Mouse (Mus musculus) retina, postnatal 7 days (tissue): ENCODE measurements at regions not wholly inside any gene's neighbourhood (a gene's known extent, or its start where the extent isn't known, plus 50 kb on each side); places are given as distances from the start of the nearest gene placed in this dataset.

Experiments used
- DNase-seq: peaks from one replicate; pipeline ENCODE4 v3.0.0-alpha.2; 2012; ENCODE audit warnings: low read depth, low spot score

DNA sequence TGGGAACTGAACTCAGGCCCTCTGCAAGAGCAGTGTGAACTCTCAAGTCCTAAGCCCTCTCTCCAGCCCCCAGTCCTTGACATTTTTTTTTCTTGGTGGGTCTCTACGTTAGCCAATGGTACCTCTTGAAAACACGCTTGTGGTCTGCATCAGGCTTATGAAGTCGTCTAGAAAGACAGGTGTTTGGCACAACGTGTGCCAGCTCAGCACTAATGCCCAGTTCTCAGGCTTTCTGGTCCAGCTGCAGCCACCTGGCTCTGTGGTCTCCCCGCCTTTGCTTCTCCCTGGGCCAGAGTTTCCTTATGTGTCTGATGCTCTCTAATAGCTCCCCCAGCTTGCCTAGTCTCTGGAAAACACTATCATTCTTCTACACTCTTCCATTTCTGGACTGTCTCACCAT is 117.2 kb upstream of the Hes1 start:
- no peak for DNase-seq

DNA sequence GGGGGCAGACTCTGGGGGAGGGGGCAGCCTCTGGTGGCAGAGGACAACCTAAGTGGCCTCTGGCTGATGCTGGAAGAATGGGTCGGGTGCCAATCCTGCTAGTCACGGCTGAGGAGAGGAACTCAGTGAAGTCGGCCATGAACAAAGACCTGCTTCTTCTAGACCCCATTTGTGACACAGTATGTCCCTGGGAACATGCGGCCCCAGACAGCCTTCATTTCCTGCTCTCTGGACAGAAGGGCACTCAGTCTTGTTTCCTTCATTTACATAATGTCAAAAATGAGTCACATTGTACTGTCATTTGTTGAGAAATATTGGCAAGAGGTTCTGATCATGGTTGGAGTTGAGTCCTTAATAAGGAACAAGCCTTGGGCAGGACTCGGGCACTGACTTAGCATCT is 116.5 kb upstream of the Hes1 start:
- no peak for DNase-seq

DNA sequence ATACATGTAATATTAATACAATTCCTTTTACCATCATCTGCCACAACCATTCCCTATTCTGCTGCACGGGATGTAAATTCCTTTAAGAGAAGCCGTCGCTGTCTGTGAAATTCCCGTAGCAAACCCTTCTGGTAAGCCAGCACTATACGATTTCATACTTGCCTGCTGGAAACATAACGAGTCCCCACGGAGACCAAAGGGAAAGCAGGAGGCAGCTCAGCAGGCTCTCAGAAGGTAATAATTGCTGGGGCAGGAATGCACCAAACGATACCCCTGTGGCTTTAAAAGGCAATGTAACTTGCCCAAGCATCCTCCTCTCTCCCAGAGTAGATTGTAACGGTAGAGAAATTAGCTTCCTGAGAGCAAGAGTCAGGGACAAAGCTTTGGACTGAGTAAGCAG is 114.0 kb upstream of the Hes1 start:
- no peak for DNase-seq

DNA sequence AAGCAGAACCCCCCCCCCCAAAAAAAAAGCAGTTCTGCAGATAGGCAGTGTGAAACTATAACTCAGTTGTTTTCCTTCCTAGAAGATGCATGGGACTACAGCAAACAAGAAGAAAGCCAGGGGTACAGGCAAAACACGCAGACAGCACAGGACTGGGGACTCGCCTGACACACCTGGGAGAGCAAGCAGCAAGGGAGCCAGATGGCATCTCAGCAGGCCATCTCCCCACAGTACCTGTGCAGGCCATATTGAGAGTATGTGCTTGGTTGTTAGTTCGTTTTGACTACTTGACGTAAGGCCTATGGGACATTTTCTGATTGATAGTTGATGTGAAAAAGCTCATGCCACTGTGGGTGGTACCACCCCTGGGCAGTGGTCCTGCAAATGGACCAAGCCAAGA is 113.4 kb upstream of the Hes1 start:
- no peak for DNase-seq

DNA sequence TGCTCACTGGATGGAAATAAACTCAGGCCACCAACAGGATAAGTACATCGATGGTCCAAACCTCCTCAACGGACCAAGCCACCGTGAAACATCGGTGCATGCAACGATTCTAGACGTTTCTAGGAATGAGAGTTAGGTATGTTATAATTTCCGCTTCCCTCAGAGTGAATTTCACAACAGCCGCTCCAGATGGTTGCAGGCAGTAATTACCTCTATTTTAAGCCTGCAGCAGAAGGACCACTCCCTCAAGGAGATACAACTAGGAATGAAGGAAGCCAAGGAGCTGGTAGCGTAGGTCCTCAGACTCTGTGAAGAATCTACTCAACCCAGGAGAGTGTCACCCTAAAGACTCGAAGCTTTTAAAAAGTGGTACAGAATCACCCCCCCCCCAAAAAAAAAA is 109.5 kb upstream of the Hes1 start:
- DNase-seq = no peak

DNA sequence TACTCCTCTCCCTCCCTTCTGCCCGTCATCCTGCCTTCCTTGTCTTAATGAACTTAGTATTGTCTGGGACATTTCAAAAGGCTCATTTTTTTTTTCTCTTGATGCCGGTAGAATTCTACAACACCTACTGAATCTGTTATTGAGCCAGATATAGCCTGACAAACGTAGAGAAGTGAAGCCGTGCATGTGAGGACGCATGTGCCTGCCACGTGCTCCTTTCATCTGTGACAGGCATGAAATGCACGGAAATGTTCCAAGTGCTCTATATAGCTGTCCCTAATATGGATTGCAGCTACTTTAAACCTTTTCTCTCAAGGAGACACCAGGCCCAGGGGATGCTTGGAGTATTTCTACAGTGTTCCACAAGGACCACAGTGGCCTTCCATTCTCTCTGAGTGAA is 107.3 kb upstream of the Hes1 start:
- no peak for DNase-seq

DNA sequence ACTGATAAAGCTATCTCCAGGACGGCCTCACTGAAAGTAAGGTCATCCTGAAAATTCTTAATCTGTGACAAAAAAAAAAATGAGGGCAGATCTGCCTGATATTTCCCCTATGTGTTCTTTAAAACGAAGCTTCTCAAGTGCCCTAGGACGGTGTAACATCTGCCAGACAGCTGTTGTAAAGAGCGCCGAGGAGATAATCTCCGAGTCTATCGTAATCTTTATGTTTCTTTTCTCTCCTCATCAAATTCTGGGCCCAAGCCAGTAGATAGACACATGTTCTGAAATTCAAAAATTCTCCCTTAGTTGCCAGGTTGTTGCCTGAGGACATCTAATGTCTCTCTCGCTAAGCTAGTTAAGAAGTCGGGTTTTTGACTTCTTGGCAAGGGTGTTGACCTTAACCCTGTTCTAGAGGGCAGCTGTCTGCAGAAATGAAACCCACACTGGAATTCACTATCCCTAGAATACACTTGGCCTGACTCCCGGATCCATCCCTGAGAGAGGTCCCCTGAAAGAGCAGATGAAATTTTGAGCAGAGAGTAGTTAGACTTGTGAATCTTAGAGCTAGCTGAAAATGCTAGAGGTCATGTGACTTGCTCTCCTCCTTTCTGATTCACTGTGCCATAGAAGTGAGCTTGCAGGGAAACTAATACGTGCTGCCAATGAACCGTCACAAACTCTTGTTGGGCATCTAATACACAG is 104.1 kb upstream of the Hes1 start:
- DNase-seq = no peak

DNA sequence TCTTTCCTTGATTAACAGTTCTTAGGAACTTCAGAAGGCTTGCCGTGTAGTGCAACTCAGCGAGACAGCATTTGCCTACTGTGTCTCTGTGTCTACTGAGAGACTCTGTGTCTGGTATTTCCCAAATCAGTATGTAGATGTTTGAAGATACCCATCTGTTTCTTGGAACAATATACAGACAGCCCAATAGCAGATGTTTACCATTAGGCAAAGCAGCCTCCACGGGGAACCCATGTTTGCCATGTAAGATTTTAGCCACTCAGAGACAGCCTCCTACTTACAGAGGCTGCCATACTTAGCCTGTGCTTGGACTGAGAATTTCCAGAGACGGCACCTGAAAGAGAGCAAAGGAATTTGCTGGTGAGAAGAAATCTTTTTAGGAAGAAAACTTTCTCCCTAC is 100.9 kb upstream of the Hes1 start:
- no peak for DNase-seq

DNA sequence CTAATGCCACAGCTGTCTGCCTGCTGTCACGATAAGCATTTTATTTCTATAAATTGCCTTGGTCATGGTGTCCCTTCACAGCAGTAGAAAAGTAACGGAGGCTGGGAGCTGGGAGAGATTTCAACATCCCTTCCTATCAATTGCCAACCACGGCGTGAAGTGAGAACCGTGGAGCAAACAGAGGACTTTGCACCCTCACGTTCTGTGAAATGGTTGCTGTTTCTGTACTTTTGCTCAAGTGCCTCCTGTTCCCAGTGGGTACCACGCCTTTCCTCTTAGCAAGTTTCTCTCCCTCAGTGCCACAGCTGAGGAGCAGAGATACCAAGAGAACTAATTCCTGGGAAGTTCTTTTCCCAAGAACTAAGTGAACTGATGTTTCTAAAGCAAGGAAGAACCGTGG is 99.6 kb upstream of the Hes1 start:
- DNase-seq = no peak

DNA sequence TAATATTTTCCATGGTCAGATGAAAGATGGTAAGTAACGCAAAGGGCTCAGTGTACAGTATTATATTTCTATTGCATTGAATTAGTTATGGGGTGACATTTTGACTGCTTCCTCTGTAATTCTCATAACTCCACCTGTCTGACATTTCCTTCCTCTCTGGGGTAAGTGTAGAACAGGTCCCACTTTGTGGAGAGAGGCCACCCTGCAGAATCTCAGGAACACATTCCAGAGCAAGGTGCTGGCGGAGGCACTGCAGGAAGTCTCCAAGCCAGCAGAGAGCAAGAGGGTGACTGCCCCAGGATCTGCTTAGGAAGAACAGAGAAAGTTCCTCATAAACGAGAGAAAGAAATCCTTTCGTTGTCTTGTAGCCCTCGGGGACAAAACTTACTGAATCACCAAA is 95.4 kb upstream of the Hes1 start:
- no peak for DNase-seq

DNA sequence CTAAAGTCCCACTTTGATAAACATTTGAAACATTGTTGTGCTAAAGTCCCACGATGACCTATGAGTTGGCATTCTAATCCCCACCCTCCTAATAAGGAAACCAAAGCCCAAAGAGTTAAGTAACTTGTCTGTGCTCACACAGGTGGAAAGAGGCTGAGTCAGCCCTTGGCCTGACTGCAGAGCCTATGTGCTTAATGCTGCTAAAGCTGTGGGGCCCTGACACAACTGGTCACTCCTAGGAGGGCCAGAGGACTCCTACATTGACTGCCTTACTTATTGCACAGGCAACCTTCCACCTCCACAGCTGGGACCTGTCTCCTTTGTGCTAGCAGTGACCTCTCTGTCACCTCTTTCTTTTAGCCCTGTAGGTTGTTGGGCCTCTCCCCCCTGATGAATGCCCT is 91.4 kb upstream of the Hes1 start:
- no peak for DNase-seq

DNA sequence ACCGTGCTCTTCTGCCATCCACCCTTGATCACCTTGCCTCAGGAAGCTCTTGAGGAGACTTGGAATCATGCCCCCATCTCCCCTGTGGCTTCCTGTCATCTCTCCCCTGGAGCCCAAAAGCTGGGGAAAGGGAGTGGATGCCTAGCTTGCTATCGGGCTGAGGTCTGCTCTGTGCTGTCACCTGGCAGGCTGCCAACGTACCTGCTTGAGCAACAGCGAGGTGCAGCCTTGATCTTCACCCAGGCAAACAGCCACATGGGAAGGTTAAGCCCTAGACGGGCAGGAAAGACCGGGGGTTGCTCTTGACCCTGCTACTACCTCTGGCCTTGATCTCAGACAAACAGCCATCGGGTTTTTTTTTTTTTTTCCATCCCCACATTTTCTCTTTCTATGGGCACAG is 90.9 kb upstream of the Hes1 start:
- DNase-seq = no peak

DNA sequence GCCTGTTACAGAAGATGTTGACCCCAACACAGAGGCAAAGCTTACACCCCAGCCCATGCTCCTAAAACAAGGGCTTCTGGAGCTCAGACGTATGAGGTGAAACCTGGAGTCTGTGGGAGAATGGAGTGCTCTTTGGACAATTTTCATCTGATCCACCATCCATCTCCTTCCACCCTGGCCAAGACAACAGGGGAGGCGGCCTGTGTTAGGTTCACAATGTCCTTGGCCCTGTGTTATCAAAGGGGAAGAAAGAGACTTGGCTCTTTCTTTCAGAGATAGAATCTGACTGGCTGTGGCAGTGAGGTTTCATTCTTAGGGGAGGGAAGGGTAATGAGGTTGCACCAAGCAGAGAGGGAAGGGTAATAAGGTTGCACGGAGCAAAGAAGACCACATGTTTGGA is 88.4 kb upstream of the Hes1 start:
- DNase-seq = no peak

DNA sequence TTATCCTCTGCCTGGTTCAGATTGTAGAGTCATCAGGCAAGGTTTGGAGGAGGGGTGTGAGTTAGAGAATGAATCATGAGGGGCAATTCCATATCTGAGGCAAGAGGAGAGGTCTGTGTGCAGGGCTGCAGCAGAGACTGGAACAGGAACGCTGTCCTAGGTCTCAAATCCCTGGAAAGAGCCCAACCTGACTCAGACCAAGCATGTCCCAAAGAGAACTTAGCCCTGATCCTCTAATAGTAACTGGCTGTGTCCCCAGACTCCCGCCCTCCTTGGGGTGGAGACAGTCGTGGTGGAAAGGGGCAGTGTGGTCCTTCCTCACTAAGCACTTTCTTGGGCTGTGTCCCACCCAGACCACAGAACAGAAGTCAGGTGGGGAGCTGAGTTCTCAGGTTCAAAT is 87.2 kb upstream of the Hes1 start:
- no peak for DNase-seq

DNA sequence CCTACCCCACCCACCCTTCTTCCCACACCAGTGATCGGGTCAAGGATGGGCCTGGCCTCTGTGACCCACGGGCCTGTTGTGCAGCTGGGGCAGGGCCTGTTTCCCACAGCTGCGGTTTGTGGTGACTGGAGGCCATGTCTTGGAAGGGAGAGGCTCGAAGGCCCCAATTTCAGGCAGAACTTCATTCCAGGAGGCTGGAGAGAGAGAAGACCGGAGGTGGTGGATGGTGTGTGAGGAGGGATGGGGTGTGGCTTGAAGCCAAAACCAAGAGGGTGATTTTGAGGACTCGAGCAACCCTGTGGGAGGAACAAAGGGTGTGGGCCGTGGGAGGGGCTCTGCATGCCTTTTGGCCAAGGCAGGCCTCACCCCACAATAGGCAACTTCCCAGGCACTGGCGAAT is 86.5 kb upstream of the Hes1 start:
- DNase-seq = no peak

DNA sequence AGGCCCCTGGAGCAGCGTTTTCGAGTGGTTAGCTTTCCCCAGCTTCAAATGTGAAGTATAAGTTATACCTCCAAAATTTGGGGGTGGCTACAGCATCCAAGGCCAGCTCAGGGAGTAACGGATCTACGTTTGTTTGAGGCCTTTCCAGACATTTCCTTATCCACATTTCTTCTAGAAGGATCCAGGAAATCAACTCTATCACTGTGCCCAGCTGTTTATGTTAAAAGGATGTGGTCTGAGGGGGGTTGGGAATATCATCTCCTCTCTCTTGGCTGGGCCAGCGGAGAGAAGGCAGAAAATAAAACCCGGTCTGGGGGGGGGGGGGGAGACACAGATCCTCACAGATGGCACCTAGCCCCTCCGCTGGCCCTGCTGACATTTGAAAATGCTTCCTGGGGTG is 85.1 kb upstream of the Hes1 start:
- DNase-seq = no peak

DNA sequence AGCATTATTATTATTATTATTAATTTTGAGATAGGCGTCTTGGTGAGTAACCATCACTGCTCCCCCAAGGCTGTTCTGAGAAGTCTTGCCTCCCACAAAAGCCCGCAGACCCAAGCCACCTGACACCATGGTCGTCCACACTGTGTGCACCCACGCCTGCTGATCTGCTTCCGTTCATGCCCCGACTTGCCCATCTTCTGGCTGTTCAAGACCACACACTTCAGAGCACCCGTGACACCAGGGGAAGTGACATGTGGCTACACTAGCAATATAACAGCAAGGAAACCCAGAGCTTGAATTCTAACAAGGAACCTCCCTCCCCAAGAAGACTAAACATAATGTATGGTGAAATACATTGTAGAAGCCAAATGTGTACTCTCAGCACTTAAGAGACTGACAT is 82.6 kb upstream of the Hes1 start:
- DNase-seq = no peak

DNA sequence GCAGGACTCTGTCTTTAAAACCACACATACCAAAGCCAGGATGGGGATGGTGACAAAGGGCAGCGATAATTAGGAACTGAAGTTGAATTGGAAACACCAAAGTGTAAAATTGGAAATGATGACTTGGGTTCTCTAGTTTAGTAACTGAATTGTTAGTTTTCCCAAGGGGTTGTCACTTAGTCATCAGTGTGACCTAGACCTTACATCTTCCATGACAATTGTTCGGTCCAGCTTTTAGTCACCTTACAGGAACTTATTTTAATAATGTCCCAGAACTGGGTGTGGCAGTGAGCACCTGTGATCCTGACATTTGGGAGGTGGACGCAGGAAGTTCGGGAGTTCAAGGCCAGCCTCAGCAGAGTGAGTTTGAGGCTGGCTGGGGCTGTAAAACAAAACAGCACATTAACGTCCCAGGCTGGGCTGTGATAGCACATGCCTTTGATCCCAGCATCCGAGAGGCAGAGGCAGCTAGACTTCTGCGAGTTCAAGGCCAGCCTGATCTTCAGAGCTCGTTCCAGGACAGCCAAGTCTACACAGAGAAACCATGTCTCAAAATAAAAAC is 81.9 kb upstream of the Hes1 start:
- DNase-seq = no peak

DNA sequence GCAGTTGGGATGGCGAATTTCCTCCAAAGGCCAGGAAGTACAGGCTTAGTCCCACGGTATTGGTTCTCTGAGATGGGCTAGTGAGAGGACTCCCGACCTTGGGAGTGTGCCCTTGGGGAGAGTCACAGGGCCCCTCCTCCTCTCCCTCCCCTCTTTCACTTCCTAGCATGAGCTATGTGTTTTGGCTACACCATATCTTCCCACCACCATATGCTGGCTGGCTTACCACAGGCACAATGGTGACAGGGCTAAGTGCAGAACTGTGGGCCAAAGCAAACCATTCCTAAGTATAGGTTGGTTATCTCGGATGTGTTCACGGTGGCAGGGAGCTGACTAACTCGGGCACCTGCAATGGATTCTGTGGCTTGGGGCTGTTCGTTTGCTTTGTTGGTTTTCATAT is 81.0 kb upstream of the Hes1 start:
- DNase-seq = no peak

DNA sequence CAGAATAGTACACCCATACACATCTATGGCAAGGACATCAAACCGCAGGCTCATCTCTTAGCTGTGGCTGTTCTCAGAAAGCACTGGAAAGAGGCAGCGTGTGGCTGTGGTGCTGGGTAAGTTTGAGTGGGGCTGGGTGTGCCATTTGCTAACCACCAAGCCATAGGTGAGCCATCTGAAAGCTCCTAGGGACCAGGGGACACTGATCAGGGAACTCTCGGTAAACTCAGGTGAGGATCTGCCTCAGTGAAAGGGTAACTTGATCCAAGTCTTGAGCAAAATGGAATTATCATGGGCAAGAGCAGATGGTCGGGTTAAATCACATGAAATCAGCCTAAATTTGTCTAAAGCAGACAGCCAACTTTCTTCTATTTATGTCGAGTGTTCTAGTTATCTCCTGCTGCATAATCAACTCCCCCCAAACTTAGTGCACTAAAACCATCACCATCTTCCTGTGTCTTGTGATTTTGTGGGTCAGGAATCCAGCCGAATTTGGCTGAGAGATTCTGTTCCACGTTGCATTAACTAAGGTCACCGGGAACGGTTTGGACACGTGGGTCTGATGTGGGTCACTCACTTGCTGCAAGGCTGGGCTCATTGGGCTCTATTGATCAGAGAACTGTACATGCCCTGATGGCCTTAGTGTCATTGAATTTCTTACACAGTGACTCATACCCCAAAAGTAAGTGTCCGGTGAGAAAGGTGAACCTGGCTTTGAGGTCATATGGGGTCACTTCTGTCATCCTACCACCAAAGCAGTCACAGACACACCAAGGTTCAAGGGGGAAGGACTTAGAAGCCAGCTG is 78.9 kb upstream of the Hes1 start:
- no peak for DNase-seq

DNA sequence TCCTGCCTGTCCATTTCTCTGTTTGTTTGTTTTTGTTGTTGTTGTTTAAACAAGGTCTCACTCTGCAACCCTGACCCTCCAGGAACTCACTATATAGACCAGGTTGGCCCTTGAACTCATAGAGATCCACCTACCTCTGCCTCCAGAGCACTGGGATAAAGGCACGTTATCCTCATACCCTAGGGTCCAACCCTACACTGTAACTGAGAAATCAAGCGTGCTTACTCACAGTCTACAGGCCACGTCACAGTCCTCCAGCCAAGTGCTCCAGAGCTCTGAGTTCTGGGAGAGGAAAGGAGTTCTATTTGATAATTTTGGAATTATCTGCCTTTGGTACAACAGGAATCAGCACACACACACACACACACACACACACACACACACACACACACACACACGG is 76.6 kb upstream of the Hes1 start:
- no peak for DNase-seq

DNA sequence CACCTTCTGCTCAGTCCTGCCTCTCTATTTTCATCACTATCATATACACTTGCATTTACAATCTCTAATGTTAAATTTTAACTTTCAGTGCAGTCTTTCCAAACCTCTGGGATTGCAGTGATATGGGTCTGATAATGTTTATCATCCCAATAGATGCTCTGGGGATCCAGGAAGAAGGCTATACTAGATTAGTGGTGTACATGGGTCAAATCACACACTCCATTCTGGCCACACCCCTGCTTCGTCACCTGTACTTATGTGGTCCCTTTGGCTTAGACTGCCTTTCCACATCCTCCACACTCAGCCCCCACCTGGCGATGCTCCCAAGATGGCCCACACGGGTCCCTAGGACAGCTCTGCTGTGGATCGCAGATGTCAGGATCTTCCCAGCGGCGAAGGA is 76.2 kb upstream of the Hes1 start:
- DNase-seq = no peak

DNA sequence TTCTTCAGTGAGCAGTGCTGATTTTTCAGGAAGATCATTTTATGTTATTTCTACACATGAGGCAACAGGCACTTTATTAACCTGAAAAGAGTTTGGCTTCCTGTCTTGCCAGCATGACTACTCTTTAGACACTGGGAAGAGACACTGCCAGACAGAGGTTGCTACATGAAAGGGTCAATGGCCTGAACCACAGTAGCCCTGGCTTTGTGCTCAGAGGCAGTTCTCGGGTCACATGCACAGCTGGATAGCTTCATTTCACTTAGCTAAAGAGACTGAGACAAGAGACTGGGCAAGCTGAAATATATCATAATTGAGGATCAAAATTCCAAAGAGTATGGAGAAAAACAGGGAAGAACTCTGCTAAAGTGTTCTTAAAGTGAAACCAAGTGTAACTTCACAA is 74.9 kb upstream of the Hes1 start:
- DNase-seq = no peak
